Mouse (Mus musculus): ENCODE measurements at regions not wholly inside any gene's neighbourhood (a gene's known extent, or its start where the extent isn't known, plus 50 kb on each side); places are given as distances from the start of the nearest gene placed in this dataset.

GRCm38 (mm10) chr12:52622398-52622797, 76.8 kb upstream of the Akap6 start:
- DNase-seq, result no peak

GRCm38 (mm10) chr12:52623416-52624108, 75.6 kb upstream of the Akap6 start:
- DNase-seq, result no peak

GRCm38 (mm10) chr12:52624871-52625270, 74.3 kb upstream of the Akap6 start:
- DNase-seq, result no peak

GRCm38 (mm10) chr12:52628771-52629170, 70.4 kb upstream of the Akap6 start:
- DNase-seq, result peak; percentile 16

DNA sequence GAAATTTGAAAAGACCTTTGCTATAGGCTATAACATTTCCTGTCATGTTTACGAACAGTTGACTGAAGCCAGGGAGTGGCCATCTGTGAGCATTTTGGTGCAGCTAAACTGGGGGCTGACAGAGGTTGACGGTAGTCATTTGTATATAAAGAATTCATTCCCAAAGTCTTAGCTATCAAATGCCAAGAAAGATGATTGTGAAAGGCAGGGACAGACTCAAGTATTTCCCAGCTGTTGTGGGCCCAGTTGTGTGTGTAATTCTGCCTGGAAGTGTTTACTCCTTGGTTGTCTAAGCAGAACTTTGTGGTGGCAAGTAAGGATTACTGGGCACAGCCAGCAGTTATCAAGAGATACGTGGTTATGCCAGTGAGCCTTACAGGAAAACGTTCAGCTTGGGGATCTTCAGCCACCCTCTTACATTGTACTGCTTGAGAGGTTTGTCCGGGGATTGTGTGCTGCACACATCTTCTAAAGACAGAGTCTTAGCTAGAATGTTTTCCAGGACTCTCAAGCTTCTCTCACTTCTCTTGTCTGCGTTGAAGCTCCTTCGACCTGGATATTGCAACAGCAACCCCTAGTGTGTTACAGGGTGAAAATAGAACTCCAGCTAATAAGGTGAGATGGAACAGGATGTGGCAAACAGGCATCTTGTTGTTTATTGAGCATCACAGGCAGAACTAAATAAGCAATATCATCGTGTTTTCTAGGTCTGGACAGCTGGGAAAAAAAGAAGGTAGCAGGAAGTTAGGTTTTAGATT, 63.9 kb upstream of the Akap6 start:
- DNase-seq, result no peak

DNA sequence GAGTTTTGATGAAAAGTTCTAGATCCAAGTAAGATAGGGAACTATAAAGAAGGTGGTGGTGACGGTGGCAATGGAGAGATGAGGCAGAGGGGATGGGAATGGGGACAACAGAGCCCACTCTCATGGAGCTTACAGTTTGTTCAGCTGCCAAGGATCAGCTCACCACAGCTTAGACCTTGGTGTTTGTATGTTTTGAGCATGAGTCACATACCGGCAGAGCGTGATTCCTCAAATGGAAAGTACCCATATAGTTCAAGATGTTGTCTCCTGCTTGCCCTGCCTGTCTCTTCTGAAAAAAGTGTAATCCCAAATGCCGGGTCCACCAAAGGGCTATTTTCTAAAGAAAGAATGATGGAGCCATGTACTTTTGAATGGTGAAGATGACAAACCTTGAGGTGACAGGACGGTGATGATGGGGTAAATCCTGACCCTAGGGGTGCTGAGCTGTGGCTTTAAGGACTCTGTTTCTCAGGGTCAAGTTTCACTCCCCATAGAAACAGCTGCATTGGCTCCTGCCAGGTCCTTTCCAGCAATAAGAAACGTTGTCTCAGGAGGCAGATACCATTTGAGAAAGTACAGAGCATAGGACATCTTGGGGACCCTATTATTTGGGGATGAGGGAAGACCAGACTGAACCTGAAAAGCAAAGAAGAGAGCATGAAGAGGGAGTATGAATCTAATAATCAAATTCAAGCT, 62.8 kb upstream of the Akap6 start:
- no peak for DNase-seq

DNA sequence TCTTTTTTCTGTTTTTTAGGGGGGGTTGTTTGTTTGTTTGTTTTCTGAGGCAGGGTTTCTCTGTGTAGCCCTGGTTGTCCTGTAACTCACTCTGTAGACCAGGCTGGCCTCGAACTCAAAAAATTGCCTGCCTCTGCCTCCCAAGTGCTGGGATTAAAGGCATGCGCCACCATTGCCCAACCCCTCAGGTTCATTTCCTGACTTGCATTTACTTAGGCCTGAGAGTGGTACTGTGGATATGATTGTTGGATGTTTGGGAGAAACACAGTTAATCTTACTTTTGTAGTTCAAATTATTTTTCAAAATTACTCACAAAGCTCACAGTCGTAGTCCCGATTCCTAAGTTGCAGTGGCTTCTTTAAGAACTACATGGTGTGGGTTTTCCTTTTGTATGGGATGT, 62.3 kb upstream of the Akap6 start:
- DNase-seq, result no peak

GRCm38 (mm10) chr12:52637506-52638249, 61.5 kb upstream of the Akap6 start:
- peak; percentile 58 for DNase-seq

- DNase-seq, result no peak
These were observed 60.7 kb upstream of the Akap6 start for GRCm38 (mm10) chr12:52638461-52638860.

DNA sequence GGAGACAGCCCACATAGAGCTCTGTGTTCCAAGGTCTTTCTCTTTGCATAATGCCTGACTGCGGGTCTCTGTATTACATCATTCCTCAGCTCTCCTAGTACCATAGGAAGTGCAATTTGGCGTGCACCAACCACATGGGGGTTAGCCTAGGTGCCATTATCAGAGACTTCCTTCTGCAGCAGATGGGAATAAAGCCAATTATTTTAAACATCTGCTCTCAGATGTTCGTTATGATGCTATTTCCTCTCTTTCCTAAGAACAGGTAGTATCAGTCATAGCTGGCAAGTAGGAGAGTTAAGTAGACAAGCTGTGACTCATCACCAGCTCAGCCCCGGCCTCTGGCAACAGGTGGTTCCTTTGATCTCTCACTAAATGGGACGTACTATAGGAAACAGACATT, 55.1 kb upstream of the Akap6 start:
- no peak for DNase-seq

Measured in right cerebral cortex, postnatal 14 days (tissue).